Mouse (Mus musculus): ENCODE data around the gene Entpd4b. TPM values are rescaled to one million over a fixed set of nuclear protein-coding genes. Genes with fewer than 3 reads are reported as not detected.
"Not testable (repeated sequence)": the region's sequence is repeated elsewhere in the genome, so short reads cannot be mapped to it uniquely, and the experiment has no call there.

Entpd4b gene
- polyA plus RNA-seq, 1 experiment from 2014 or later, result 16.0 TPM

DNA sequence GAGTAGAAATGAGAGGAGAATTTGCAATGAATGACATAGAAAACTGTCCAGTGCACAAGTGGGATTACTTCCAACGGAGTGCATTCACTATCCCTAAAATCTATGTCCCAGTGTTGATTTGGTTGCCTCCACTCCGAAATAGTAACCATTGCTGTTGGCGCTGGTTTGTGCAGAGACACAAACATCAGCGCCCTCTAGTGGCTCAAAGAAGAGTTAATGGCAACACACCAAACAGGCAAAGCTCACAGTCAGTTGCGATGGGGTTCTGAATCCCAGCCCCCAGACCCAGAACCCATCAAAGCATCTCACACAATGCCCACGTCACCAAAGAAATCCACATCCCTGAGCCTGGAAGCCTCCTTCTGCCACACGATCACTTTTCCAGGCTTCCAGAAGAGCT lies 11.2 kb upstream of the Entpd4b start:
- H3K27ac ChIP-seq (ENCODE audit: low read depth, low read length); H3K4me1 ChIP-seq (ENCODE audit: control insufficient read depth, insufficient read depth, low read depth, low read length); H3K4me2 ChIP-seq (ENCODE audit: low read length); H3K4me3 ChIP-seq (ENCODE audit: low read length); H3K27me3 ChIP-seq (replicated peaks; ENCODE audit: control insufficient read depth, insufficient read depth, low read length); ATAC-seq; H3K9ac ChIP-seq (ENCODE audit: low read depth, low read length); H3K9me3 ChIP-seq (ENCODE audit: control insufficient read depth, low read length); H3K36me3 ChIP-seq (ENCODE audit: control insufficient read depth, insufficient read depth, low read length): not testable (repeated sequence)
- WGBS, result no CpG with 5 or more reads among the region's 7 CpGs

DNA sequence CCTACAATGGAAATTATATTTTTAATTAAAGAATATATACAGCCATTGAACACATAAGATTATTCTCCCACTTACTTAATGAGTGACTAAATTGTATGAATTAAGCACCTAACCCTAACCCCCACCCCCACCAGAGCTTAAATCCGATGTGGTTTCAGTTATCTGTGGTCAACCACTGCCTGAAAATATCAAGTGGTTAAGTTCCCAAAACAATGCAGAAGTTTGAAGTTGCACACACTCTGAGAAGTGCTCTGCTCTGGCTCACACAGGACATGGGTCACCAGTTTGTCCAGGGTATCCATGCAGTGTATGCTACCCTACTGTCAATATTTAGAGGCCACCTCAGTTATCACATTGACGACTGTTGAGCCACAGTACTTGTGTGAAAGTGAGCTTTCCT lies 10.2 kb upstream of the Entpd4b start:
- H3K27ac ChIP-seq (ENCODE audit: low read depth, low read length); H3K9me3 ChIP-seq (ENCODE audit: control insufficient read depth, low read length); H3K4me1 ChIP-seq (ENCODE audit: control insufficient read depth, insufficient read depth, low read depth, low read length); H3K9ac ChIP-seq (ENCODE audit: low read depth, low read length); H3K4me3 ChIP-seq (ENCODE audit: low read length); H3K27me3 ChIP-seq (replicated peaks; ENCODE audit: control insufficient read depth, insufficient read depth, low read length); H3K36me3 ChIP-seq (ENCODE audit: control insufficient read depth, insufficient read depth, low read length); H3K4me2 ChIP-seq (ENCODE audit: low read length); ATAC-seq: not testable (repeated sequence)
- no CpG with 5 or more reads among the region's 2 CpGs for WGBS

DNA sequence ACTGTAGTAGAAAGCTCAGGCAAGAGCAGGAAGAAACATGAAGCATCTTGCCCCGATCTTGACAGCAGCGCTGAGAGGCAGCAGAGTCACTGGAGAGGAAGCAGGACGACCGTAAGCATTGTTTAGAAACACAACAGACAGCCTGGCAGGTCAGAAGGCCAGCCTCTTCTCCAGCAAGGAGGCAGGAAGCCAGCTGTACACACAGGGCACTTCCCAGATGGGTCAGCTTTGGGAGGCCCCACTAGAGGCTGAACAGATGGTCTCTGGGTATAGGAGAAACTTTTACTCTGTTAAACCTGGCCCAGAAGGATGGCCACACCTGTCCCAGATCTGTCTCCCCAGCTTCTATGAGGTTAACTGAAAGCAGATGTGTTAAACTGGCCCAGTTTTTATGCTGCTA lies 7.9 kb upstream of the Entpd4b start:
- no CpG with 5 or more reads among the region's 4 CpGs for WGBS
- not testable (repeated sequence) for H3K4me1 ChIP-seq (ENCODE audit: control insufficient read depth, insufficient read depth, low read depth, low read length); ATAC-seq; H3K27ac ChIP-seq (ENCODE audit: low read depth, low read length); H3K9ac ChIP-seq (ENCODE audit: low read depth, low read length); H3K9me3 ChIP-seq (ENCODE audit: control insufficient read depth, low read length); H3K4me2 ChIP-seq (ENCODE audit: low read length); H3K27me3 ChIP-seq (replicated peaks; ENCODE audit: control insufficient read depth, insufficient read depth, low read length); H3K36me3 ChIP-seq (ENCODE audit: control insufficient read depth, insufficient read depth, low read length); H3K4me3 ChIP-seq (ENCODE audit: low read length)

DNA sequence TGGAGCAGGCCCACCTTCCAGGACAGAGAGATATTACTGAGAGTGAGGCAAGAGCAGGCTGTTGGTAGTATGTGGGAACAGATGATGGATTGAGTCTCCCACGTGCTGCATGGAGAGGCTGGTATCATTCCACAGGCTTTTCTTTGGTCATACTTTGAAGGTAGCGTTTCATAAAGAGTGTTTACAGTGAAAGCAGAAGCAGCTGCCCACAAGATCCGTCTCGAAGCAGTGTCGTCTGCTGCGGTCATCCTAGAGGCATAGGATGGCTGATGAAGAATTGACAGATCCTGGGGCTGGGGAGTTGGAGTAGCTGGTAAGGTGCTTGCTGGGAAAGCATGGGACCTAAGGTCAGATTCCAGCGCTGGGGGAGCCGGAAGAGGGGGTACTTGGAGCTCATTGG lies 1.6 kb downstream of the Entpd4b start:
- ATAC-seq; H3K36me3 ChIP-seq (ENCODE audit: control insufficient read depth, insufficient read depth, low read length); H3K4me1 ChIP-seq (ENCODE audit: control insufficient read depth, insufficient read depth, low read depth, low read length); H3K9ac ChIP-seq (ENCODE audit: low read depth, low read length); H3K9me3 ChIP-seq (ENCODE audit: control insufficient read depth, low read length); H3K4me3 ChIP-seq (ENCODE audit: low read length); H3K27ac ChIP-seq (ENCODE audit: low read depth, low read length); H3K4me2 ChIP-seq (ENCODE audit: low read length); H3K27me3 ChIP-seq (replicated peaks; ENCODE audit: control insufficient read depth, insufficient read depth, low read length): not testable (repeated sequence)
- WGBS, result no CpG with 5 or more reads among the region's 8 CpGs

DNA sequence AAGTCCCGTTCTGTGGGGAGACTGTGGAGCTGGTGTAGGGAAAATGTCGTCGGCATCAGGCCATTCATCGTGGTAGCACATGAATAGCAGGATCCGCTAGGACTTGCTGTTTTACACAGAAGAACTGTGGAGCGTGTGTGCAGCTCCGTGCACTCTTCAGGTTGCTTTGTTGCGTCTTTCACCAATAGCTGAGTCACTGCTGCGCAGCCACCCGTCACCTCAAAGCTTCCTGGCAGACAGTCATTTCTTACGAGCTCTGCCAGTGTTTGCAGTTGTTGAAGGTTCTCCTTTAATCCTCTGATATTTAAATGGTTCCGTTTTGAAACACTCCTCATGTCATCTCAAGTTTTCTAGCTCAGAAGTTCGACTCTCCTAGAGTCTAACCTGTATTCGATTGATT lies 2.3 kb downstream of the Entpd4b start:
- not testable (repeated sequence) for H3K27me3 ChIP-seq (replicated peaks; ENCODE audit: control insufficient read depth, insufficient read depth, low read length); ATAC-seq; H3K4me3 ChIP-seq (ENCODE audit: low read length); H3K36me3 ChIP-seq (ENCODE audit: control insufficient read depth, insufficient read depth, low read length); H3K9ac ChIP-seq (ENCODE audit: low read depth, low read length); H3K9me3 ChIP-seq (ENCODE audit: control insufficient read depth, low read length); H3K4me2 ChIP-seq (ENCODE audit: low read length); H3K4me1 ChIP-seq (ENCODE audit: control insufficient read depth, insufficient read depth, low read depth, low read length); H3K27ac ChIP-seq (ENCODE audit: low read depth, low read length)
- WGBS, result no CpG with 5 or more reads among the region's 14 CpGs

Other genes starting within 250 kb of the Entpd4b start
- gene Gm16867, start 52.1 kb upstream of the Entpd4b start, polyA plus RNA-seq (2015; fragmentation: Nextera tagmentation; extraction: Ambion mirVana), result not detected in 2 replicates
- not detected in 2 replicates for gene Gm27179, start 42.9 kb upstream of the Entpd4b start, polyA plus RNA-seq (2015; fragmentation: Nextera tagmentation; extraction: Ambion mirVana)